Mouse (Mus musculus): Measurements from ENCODE around the gene Mfap2. TPM values are rescaled to one million over a fixed set of nuclear protein-coding genes. Genes with fewer than 3 reads are reported as not detected.

The Mfap2 gene
- polyA plus RNA-seq, 1 experiment from 2014 or later, result 721 TPM

- peaks cover 12% of the 10 kb centered on the region; the same call in 1 of the 2 replicates for H3K4me1 ChIP-seq (ENCODE audit: control insufficient read depth, insufficient read depth, low read length)
- no peak overlapping the region for H3K4me2 ChIP-seq (replicated peaks; ENCODE audit: low read depth, low read length)
- H3K27me3 ChIP-seq (ENCODE audit: control insufficient read depth, insufficient read depth, low read length), result no peaks in the 10 kb centered on the region
- peaks cover 13% of the 10 kb centered on the region for H3K36me3 ChIP-seq (ENCODE audit: control insufficient read depth, insufficient read depth, low read length)
- 10% methylated on average over 9 of the region's 9 CpGs for WGBS
- no peaks in the 10 kb centered on the region for H3K9me3 ChIP-seq (ENCODE audit: control insufficient read depth, low read depth, low read length)
- H3K27ac ChIP-seq (ENCODE audit: low read length), result peak overlapping the region; percentile 66; the same call in 1 of the 2 replicates
- ATAC-seq (ENCODE audit: insufficient number of reproducible peaks, insufficient read depth, low FRiP score, low read depth), result peak; percentile 57; the same call in 1 of the 2 replicates
- H3K9ac ChIP-seq (replicated peaks; ENCODE audit: low read depth, low read length), result no peak overlapping the region
- H3K4me3 ChIP-seq (ENCODE audit: low read depth, low read length), result no peak overlapping the region
Measured at GRCm38 (mm10) chr4:140983442-140983841, 26.8 kb upstream of the Mfap2 start.

GRCm38 (mm10) chr4:140984544-140984943 is 25.7 kb upstream of the Mfap2 start:
- Histone ChIP-seq H3K4me3 (ENCODE audit: low read depth, low read length) (no peak overlapping the region), H3K36me3 (ENCODE audit: control insufficient read depth, insufficient read depth, low read length) (peaks cover 4% of the 10 kb centered on the region), H3K27me3 (ENCODE audit: control insufficient read depth, insufficient read depth, low read length) (no peaks in the 10 kb centered on the region), H3K9me3 (ENCODE audit: control insufficient read depth, low read depth, low read length) (no peaks in the 10 kb centered on the region), H3K27ac (ENCODE audit: low read length) (no peak overlapping the region), H3K4me1 (ENCODE audit: control insufficient read depth, insufficient read depth, low read length) (peaks cover 13% of the 10 kb centered on the region; the same call in 1 of the 2 replicates), H3K9ac (replicated peaks; ENCODE audit: low read depth, low read length) (no peak overlapping the region), H3K4me2 (replicated peaks; ENCODE audit: low read depth, low read length) (no peak overlapping the region)
- ATAC-seq (ENCODE audit: insufficient number of reproducible peaks, insufficient read depth, low FRiP score, low read depth), result no peak
- 75% methylated on average over 6 of the region's 6 CpGs for WGBS

GRCm38 (mm10) chr4:140986024-140986710 is 24.1 kb upstream of the Mfap2 start:
- no peaks in the 10 kb centered on the region for H3K36me3 ChIP-seq (ENCODE audit: control insufficient read depth, insufficient read depth, low read length)
- H3K4me2 ChIP-seq (replicated peaks; ENCODE audit: low read depth, low read length), result peak overlapping the region; percentile 83
- H3K9me3 ChIP-seq (ENCODE audit: control insufficient read depth, low read depth, low read length), result no peaks in the 10 kb centered on the region
- ATAC-seq (ENCODE audit: insufficient number of reproducible peaks, insufficient read depth, low FRiP score, low read depth), result peak; percentile 3; the same call in 1 of the 2 replicates
- H3K4me3 ChIP-seq (ENCODE audit: low read depth, low read length), result peak overlapping the region; percentile 89
- H3K4me1 ChIP-seq (ENCODE audit: control insufficient read depth, insufficient read depth, low read length), result peaks cover 13% of the 10 kb centered on the region; the same call in 1 of the 2 replicates
- H3K27ac ChIP-seq (ENCODE audit: low read length), result no peak overlapping the region
- no peak overlapping the region for H3K9ac ChIP-seq (replicated peaks; ENCODE audit: low read depth, low read length)
- H3K27me3 ChIP-seq (ENCODE audit: control insufficient read depth, insufficient read depth, low read length), result no peaks in the 10 kb centered on the region
- 25% methylated on average over 15 of the region's 15 CpGs for WGBS

GRCm38 (mm10) chr4:140986711-140987395 is 23.4 kb upstream of the Mfap2 start, which contains the start of gene Atp13a2:
Gene Atp13a2 (plus strand): TSS chr4:140986873.
- Histone ChIP-seq H3K27me3 (ENCODE audit: control insufficient read depth, insufficient read depth, low read length) (no peaks in the 10 kb centered on the region), H3K27ac (ENCODE audit: low read length) (no peak within 1 kb of the TSS), H3K4me1 (ENCODE audit: control insufficient read depth, insufficient read depth, low read length) (peaks cover 13% of the 10 kb centered on the region; the same call in 1 of the 2 replicates), H3K9me3 (ENCODE audit: control insufficient read depth, low read depth, low read length) (no peaks in the 10 kb centered on the region), H3K9ac (replicated peaks; ENCODE audit: low read depth, low read length) (peak within 1 kb of the TSS; percentile 84), H3K4me2 (replicated peaks; ENCODE audit: low read depth, low read length) (peak within 1 kb of the TSS; percentile 83), H3K36me3 (ENCODE audit: control insufficient read depth, insufficient read depth, low read length) (no peaks in the 10 kb centered on the region), H3K4me3 (ENCODE audit: low read depth, low read length) (peak within 1 kb of the TSS; percentile 89)
- ATAC-seq (ENCODE audit: insufficient number of reproducible peaks, insufficient read depth, low FRiP score, low read depth), result peak; percentile 85
- under 1% methylated on average over 58 of the region's 58 CpGs for WGBS

GRCm38 (mm10) chr4:140987476-140987875 is 22.7 kb upstream of the Mfap2 start:
- WGBS, result 28% methylated on average over 7 of the region's 7 CpGs
- Histone ChIP-seq H3K9ac (replicated peaks; ENCODE audit: low read depth, low read length) (peak overlapping the region; percentile 84), H3K9me3 (ENCODE audit: control insufficient read depth, low read depth, low read length) (no peaks in the 10 kb centered on the region), H3K36me3 (ENCODE audit: control insufficient read depth, insufficient read depth, low read length) (no peaks in the 10 kb centered on the region), H3K4me3 (ENCODE audit: low read depth, low read length) (peak overlapping the region; percentile 89), H3K4me1 (ENCODE audit: control insufficient read depth, insufficient read depth, low read length) (peaks cover 13% of the 10 kb centered on the region; the same call in 1 of the 2 replicates), H3K27ac (ENCODE audit: low read length) (no peak overlapping the region), H3K27me3 (ENCODE audit: control insufficient read depth, insufficient read depth, low read length) (no peaks in the 10 kb centered on the region), H3K4me2 (replicated peaks; ENCODE audit: low read depth, low read length) (peak overlapping the region; percentile 83)
- no peak for ATAC-seq (ENCODE audit: insufficient number of reproducible peaks, insufficient read depth, low FRiP score, low read depth)

GRCm38 (mm10) chr4:140988706-140989290 is 21.4 kb upstream of the Mfap2 start:
- WGBS, result 65% methylated on average over 7 of the region's 7 CpGs
- Histone ChIP-seq H3K9ac (replicated peaks; ENCODE audit: low read depth, low read length) (no peak overlapping the region), H3K4me2 (replicated peaks; ENCODE audit: low read depth, low read length) (no peak overlapping the region), H3K27me3 (ENCODE audit: control insufficient read depth, insufficient read depth, low read length) (no peaks in the 10 kb centered on the region), H3K27ac (ENCODE audit: low read length) (no peak overlapping the region), H3K4me3 (ENCODE audit: low read depth, low read length) (no peak overlapping the region), H3K4me1 (ENCODE audit: control insufficient read depth, insufficient read depth, low read length) (peaks cover 13% of the 10 kb centered on the region; the same call in 1 of the 2 replicates), H3K9me3 (ENCODE audit: control insufficient read depth, low read depth, low read length) (no peaks in the 10 kb centered on the region), H3K36me3 (ENCODE audit: control insufficient read depth, insufficient read depth, low read length) (peaks cover 8% of the 10 kb centered on the region)
- ATAC-seq (ENCODE audit: insufficient number of reproducible peaks, insufficient read depth, low FRiP score, low read depth), result no peak

- H3K4me2 ChIP-seq (replicated peaks; ENCODE audit: low read depth, low read length), result no peak overlapping the region
- H3K9ac ChIP-seq (replicated peaks; ENCODE audit: low read depth, low read length), result no peak overlapping the region
- H3K36me3 ChIP-seq (ENCODE audit: control insufficient read depth, insufficient read depth, low read length), result peaks cover 15% of the 10 kb centered on the region
- no peak overlapping the region for H3K4me3 ChIP-seq (ENCODE audit: low read depth, low read length)
- no peak overlapping the region for H3K27ac ChIP-seq (ENCODE audit: low read length)
- no peak for ATAC-seq (ENCODE audit: insufficient number of reproducible peaks, insufficient read depth, low FRiP score, low read depth)
- H3K27me3 ChIP-seq (ENCODE audit: control insufficient read depth, insufficient read depth, low read length), result no peaks in the 10 kb centered on the region
- no peaks in the 10 kb centered on the region for H3K9me3 ChIP-seq (ENCODE audit: control insufficient read depth, low read depth, low read length)
- 94% methylated on average over 14 of the region's 14 CpGs for WGBS
- H3K4me1 ChIP-seq (ENCODE audit: control insufficient read depth, insufficient read depth, low read length), result peaks cover 13% of the 10 kb centered on the region; the same call in 1 of the 2 replicates
Measured at GRCm38 (mm10) chr4:140989447-140989846, 20.8 kb upstream of the Mfap2 start.

- Histone ChIP-seq H3K27me3 (ENCODE audit: control insufficient read depth, insufficient read depth, low read length) (no peaks in the 10 kb centered on the region), H3K9ac (replicated peaks; ENCODE audit: low read depth, low read length) (no peak overlapping the region), H3K27ac (ENCODE audit: low read length) (no peak overlapping the region), H3K36me3 (ENCODE audit: control insufficient read depth, insufficient read depth, low read length) (peaks cover 37% of the 10 kb centered on the region), H3K4me3 (ENCODE audit: low read depth, low read length) (no peak overlapping the region), H3K4me1 (ENCODE audit: control insufficient read depth, insufficient read depth, low read length) (peaks cover 13% of the 10 kb centered on the region; the same call in 1 of the 2 replicates), H3K4me2 (replicated peaks; ENCODE audit: low read depth, low read length) (no peak overlapping the region), H3K9me3 (ENCODE audit: control insufficient read depth, low read depth, low read length) (no peaks in the 10 kb centered on the region)
- WGBS, result 89% methylated on average over 20 of the region's 20 CpGs
- no peak for ATAC-seq (ENCODE audit: insufficient number of reproducible peaks, insufficient read depth, low FRiP score, low read depth)
Measured at GRCm38 (mm10) chr4:140992215-140992614, 18.0 kb upstream of the Mfap2 start.
